Comparison of ENCODE assay signal across 18 mouse cellular contexts in the genomic region with DNA sequence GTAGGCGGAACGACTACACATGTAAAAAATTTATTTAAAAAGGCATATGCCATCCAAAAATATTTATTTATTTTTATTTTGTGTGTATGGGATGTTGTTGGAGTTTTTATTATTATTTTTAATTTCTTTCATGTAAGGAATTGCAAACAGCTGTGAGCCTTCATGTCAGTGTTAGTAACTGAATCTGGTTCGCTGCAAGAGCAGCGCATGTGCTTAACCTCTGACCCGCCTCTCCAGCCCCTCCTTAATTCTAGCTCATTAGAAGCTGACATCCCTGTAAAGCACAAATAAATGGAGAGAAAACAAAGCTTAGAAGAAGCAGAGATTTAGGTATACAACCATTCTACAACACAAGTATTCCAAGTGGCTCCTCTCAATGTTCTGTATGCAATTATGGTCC. TPM values are rescaled to one million over a fixed set of nuclear protein-coding genes. Genes with fewer than 3 reads are reported as not detected.
"Had no signal": no experiment of that assay in that cellular context is flagged by ENCODE, and none has a peak within 500 bp of the region (broad histone marks: within the 10 kb centered on the region; RNA-seq: fewer than 3 reads in every experiment).

No protein-coding gene starts in this region.

- H3K36me3 ChIP-seq: lung, embryonic 15.5 days; midbrain, embryonic 12.5 days; neural tube, embryonic 12.5 days; stomach, embryonic 15.5 days had no signal

- H3K4me1 ChIP-seq: megakaryocyte, embryonic 14.5 days; midbrain, embryonic 12.5 days; neural tube, embryonic 12.5 days had no signal

- H3K9ac ChIP-seq: liver, postnatal 0 days; lung, embryonic 15.5 days; midbrain, embryonic 12.5 days; neural tube, embryonic 12.5 days; stomach, embryonic 15.5 days had no signal

- H3K4me2 ChIP-seq: lung, embryonic 15.5 days; midbrain, embryonic 12.5 days; neural tube, embryonic 12.5 days; stomach, embryonic 15.5 days had no signal

- DNase-seq: liver, postnatal 0 days; lung, adult 2 months; lung, postnatal 14 days; lung, postnatal 36 days; midbrain, embryonic 14.5 days; right cerebral cortex, postnatal 14 days; thymus, adult 2 months; thymus, postnatal 25 days; thymus, postnatal 4 days had no signal

- H3K4me3 ChIP-seq: lung, embryonic 15.5 days; megakaryocyte, embryonic 14.5 days; midbrain, embryonic 12.5 days; neural tube, embryonic 12.5 days; stomach, embryonic 15.5 days had no signal

- H3K27ac ChIP-seq: lung, embryonic 15.5 days; macrophage; midbrain, embryonic 12.5 days; neural tube, embryonic 12.5 days; stomach, embryonic 15.5 days; stomach, postnatal 0 days had no signal

- ATAC-seq: liver, postnatal 0 days; lung, postnatal 0 days had no signal

- H3K27me3 ChIP-seq: lung, embryonic 15.5 days; megakaryocyte, embryonic 14.5 days; midbrain, embryonic 12.5 days; neural tube, embryonic 12.5 days; stomach, embryonic 15.5 days had no signal

- H3K9me3 ChIP-seq: lung, embryonic 15.5 days; megakaryocyte, embryonic 14.5 days; midbrain, embryonic 12.5 days; neural tube, embryonic 12.5 days; stomach, embryonic 15.5 days had no signal

RNA-seq across cellular contexts. Expression of gene Ipcef1, which starts 8.4 kb away (rescaled TPM):
- polyA plus RNA-seq: testis, adult 2 months had no signal
